ENCODE assay signal across 10 mouse cellular contexts in genomic region chr7:144837891-144838488, GRCm38 (mm10). TPM values are rescaled to one million over a fixed set of nuclear protein-coding genes. Genes with fewer than 3 reads are reported as not detected.
DNase-seq lines count a peak whose midpoint lies in the region; ATAC-seq and TF ChIP-seq lines count a peak whose summit lies in the region.
"Had no signal": no experiment of that assay in that cellular context is flagged by ENCODE, and none has a peak within 500 bp of the region (broad histone marks: within the 10 kb centered on the region; RNA-seq: fewer than 3 reads in every experiment).

Gene Fgf3 (plus strand): TSS chr7:144838083.

- no peak within 1 kb of the TSS for H3K27ac ChIP-seq in layer of hippocampus, adult 2 months
- no peak within 1 kb of the TSS for H3K27ac ChIP-seq in embryonic facial prominence, embryonic 11.5 days (replicated peaks; ENCODE audit: low read depth, low read length)
- no peak within 1 kb of the TSS for H3K27ac ChIP-seq in intestine, postnatal 0 days (ENCODE audit: low read depth, low read length)
- H3K27ac ChIP-seq in olfactory bulb, adult 2 months (ENCODE audit: insufficient read depth, low read depth, low read length), result no peak within 1 kb of the TSS

- DNase-seq in layer of hippocampus, adult 2 months (ENCODE audit: low spot score in 2 of 2), result no peak
- DNase-seq in layer of hippocampus, postnatal 14 days (ENCODE audit: low spot score in 2 of 2), result no peak
- no peak for DNase-seq in embryonic facial prominence, embryonic 11.5 days (ENCODE audit: low spot score)
- DNase-seq in right cerebral cortex, postnatal 10 days (ENCODE audit: low spot score in 2 of 2), result no peak
- DNase-seq in layer of hippocampus, adult 9-11 months, result no peak
- no peak for DNase-seq in layer of hippocampus, adult 11-12 months (ENCODE audit: low spot score)
- DNase-seq: left cerebral cortex, postnatal 4 days had no signal

- no peaks in the 10 kb centered on the region; the same call in 1 of the 2 replicates for H3K4me1 ChIP-seq in embryonic facial prominence, embryonic 11.5 days (ENCODE audit: control insufficient read depth, insufficient read depth, low read length)
- H3K4me1 ChIP-seq in intestine, postnatal 0 days (replicated peaks; ENCODE audit: control insufficient read depth, insufficient read depth, low read length), result no peaks in the 10 kb centered on the region; the same call in 1 of the 2 replicates
- H3K4me1 ChIP-seq in olfactory bulb, adult 2 months (ENCODE audit: control insufficient read depth, insufficient read depth, low read length), result peaks cover 11% of the 10 kb centered on the region

- WGBS in embryonic facial prominence, embryonic 11.5 days, result 1% methylated on average over 43 of the region's 43 CpGs
- 4% methylated on average over 43 of the region's 43 CpGs for WGBS in intestine, postnatal 0 days
- 8% methylated on average over 43 of the region's 43 CpGs for WGBS in olfactory bulb, adult 2 months

- ATAC-seq in embryonic facial prominence, embryonic 11.5 days (replicated peaks; ENCODE audit: insufficient number of reproducible peaks, low FRiP score, low TSS enrichment, low read depth), result no peak
- ATAC-seq in intestine, postnatal 0 days, result no peak

- H3K36me3 ChIP-seq in embryonic facial prominence, embryonic 11.5 days (replicated peaks; ENCODE audit: control insufficient read depth, insufficient read depth, low read depth, low read length), result no peaks in the 10 kb centered on the region
- no peaks in the 10 kb centered on the region for H3K36me3 ChIP-seq in intestine, postnatal 0 days (ENCODE audit: control insufficient read depth, insufficient read depth)

- peak within 1 kb of the TSS; percentile 56 for H3K4me2 ChIP-seq in embryonic facial prominence, embryonic 11.5 days (ENCODE audit: low read depth, low read length)
- peak within 1 kb of the TSS; percentile 61 for H3K4me2 ChIP-seq in intestine, postnatal 0 days (replicated peaks; ENCODE audit: low read depth)

- no peaks in the 10 kb centered on the region for H3K9me3 ChIP-seq in embryonic facial prominence, embryonic 11.5 days (replicated peaks; ENCODE audit: control insufficient read depth, low read length)
- no peaks in the 10 kb centered on the region for H3K9me3 ChIP-seq in intestine, postnatal 0 days (ENCODE audit: control insufficient read depth)

- peak within 1 kb of the TSS; percentile 29 for H3K4me3 ChIP-seq in layer of hippocampus, adult 2 months
- H3K4me3 ChIP-seq in embryonic facial prominence, embryonic 11.5 days (ENCODE audit: low read depth, low read length), result peak within 1 kb of the TSS; percentile 35
- peak within 1 kb of the TSS; percentile 36 for H3K4me3 ChIP-seq in intestine, postnatal 0 days (ENCODE audit: low read depth, low read length)
- peak within 1 kb of the TSS; percentile 36 for H3K4me3 ChIP-seq in olfactory bulb, adult 2 months (ENCODE audit: insufficient read depth, low read depth, low read length)
- H3K4me3 ChIP-seq: erythroblast, embryonic 14.5 days had no signal

- TF ChIP-seq CTCF in layer of hippocampus, adult 2 months (conservative IDR thresholded peaks at IDR 0.05), result no peak
- no peak for TF ChIP-seq CTCF in intestine, postnatal 0 days (IDR thresholded peaks at IDR 0.05; ENCODE audit: low read depth)
- no peak for TF ChIP-seq CTCF in olfactory bulb, adult 2 months (IDR thresholded peaks at IDR 0.05; ENCODE audit: insufficient read depth, low read depth, low read length)

- H3K9ac ChIP-seq in embryonic facial prominence, embryonic 11.5 days (replicated peaks; ENCODE audit: low read length), result 0 out of 2 replicates have a peak within 1 kb of the TSS, but pooled peaks have one; percentile 34
- no peak within 1 kb of the TSS for H3K9ac ChIP-seq in intestine, postnatal 0 days (ENCODE audit: low read depth, low read length)

- TF ChIP-seq POLR2A in olfactory bulb, adult 2 months (IDR thresholded peaks at IDR 0.05; ENCODE audit: insufficient read depth, low read depth, low read length), result no peak

- H3K27me3 ChIP-seq in embryonic facial prominence, embryonic 11.5 days (ENCODE audit: control insufficient read depth, insufficient read depth, low read length), result peaks cover 53% of the 10 kb centered on the region
- H3K27me3 ChIP-seq in intestine, postnatal 0 days (replicated peaks; ENCODE audit: control insufficient read depth, insufficient read depth, low read length), result peaks cover 68% of the 10 kb centered on the region

RNA-seq across cellular contexts. Expression of gene Fgf3, which starts in this region (rescaled TPM):
- total RNA-seq in layer of hippocampus, adult 2 months (2021), result under 1 TPM in 1 of 2 experiments, not detected in 1; 0.31 TPM
- under 1 TPM in 1 of 2 experiments, not detected in 1; 0.14 TPM for total RNA-seq in layer of hippocampus, postnatal 14 days (2021)
- 0.61 and 1.0 TPM in 2 replicates for polyA plus RNA-seq in embryonic facial prominence, embryonic 11.5 days (2014; fragmentation: Nextera tagmentation; extraction: Ambion mirVana)
- polyA plus RNA-seq in intestine, postnatal 0 days (2015; fragmentation: Nextera tagmentation; extraction: Ambion mirVana), result not detected in 2 replicates
- not detected in 2 replicates for polyA plus RNA-seq in olfactory bulb, adult 2 months (2012; ENCODE audit: insufficient read depth, insufficient read length, low replicate concordance, missing spikeins)
